Mouse (Mus musculus) heart, postnatal 14 days (tissue): ENCODE data around the gene Heatr6. TPM values are rescaled to one million over a fixed set of nuclear protein-coding genes. Genes with fewer than 3 reads are reported as not detected.
A peak's percentile ranks its signal among the peaks of the same experiment; 100 is the strongest.

Source experiments
- DNase-seq, 2 experiments: peaks; one replicate each; pipeline ENCODE4 v3.0.0; 2021 to 2022
- intact Hi-C: fragments of 180-260 bp; cut with DNase I; formaldehyde crosslinking; loops from one replicate; pipeline ENCODE4 v1.15.1; 2025
- total RNA-seq, 2 experiments: library from RNA; stranded (reverse); gene quantifications; 2 replicates each; pipeline ENCODE4 v1.2.3; 2021

Heatr6 gene
- total RNA-seq, 2 experiments from 2014 or later, result 6.1 to 7.7 TPM

DNA sequence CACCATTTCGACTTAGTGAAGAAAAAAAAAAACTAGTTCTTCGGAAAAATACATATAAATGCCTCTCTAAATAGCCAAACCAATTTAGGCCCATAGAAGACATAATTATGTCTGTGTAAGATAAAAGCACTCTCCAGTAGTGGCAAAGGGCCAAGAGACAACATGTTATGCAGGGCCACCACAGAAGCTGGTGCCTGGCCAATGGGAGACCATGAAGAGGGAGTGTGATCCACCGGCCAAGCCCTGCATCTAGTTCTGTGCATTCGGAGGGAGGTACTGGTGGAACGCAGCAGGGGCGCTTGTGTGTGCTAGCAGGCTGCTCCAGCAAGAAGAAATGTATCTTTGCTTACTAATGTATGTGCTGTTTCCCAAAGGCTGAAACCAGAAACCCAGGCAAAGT, 42.6 kb downstream of the Heatr6 start:
- no peak for DNase-seq
- intact Hi-C loops, result no loop called here

DNA sequence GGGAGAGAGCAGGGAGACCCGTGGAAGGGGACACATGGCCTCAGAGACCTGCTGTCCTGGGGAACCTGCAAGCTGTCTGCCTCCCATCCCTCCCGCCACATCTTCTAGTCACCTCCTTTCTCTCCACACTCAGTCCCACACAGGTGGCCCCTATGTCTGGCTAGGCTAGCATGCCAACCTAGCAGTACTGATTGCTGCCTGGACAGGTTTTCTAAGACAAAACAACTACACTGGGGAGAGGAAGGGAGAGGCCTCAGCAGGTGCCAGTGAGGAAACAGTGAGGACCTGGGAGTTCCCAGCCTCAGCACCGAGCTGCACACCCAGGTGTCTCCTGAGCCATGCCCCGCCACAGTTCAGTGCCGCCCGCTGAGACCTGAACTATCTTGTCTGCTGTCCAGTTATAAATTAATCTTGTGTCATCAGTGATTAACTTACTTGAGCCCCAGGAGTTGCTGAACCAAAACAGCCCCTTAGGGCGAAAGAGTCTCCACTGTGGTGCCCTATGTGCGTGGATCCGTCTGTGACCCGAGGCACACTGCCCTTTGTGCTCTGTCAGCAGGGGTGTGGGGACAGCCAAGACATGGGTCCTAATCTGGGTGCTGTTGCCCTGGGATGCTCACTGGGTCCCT, 43.6 kb downstream of the Heatr6 start:
- no peak for DNase-seq
- intact Hi-C loops, result no loop called here

DNA sequence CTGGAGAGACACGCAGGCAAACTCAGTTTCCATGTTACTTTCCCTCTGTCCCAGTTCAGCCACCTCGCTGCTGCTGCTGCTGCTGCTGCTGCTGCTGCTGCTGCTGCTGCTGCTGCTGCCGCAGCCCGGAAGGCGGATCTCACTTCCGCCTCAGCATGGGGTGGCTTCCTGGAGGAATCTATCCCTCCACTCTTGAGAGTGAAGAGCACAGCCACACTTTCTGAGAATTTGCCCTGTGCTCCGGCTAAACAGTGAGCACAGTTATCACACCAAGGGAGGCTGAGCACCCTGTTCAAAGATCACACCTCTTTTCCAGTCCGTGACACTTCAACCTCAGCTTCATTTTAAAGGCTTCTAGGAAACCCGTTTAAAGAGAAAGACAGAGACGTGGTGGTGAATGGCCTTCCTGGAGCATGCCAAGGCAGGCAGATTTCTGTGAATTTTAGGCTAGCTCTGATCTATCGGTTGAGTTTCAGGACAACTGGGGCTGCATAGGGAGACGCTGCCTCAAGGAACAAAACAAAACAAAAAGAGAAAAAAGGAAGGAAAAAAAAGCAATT, 46.5 kb downstream of the Heatr6 start:
- intact Hi-C loops, result loop anchor here (5.0 kb wide), 1 partner anchor 137 kb away; no protein-coding TSS in a partner anchor
- no peak for DNase-seq

- DNase-seq, result peak in 1 of 2 experiments; percentile 43
- intact Hi-C loops, result loop anchor here (5.0 kb wide), 1 partner anchor 135 kb away; no protein-coding TSS in a partner anchor
Measured at GRCm38 (mm10) chr11:83802166-83802565, 48.7 kb downstream of the Heatr6 start.

DNA sequence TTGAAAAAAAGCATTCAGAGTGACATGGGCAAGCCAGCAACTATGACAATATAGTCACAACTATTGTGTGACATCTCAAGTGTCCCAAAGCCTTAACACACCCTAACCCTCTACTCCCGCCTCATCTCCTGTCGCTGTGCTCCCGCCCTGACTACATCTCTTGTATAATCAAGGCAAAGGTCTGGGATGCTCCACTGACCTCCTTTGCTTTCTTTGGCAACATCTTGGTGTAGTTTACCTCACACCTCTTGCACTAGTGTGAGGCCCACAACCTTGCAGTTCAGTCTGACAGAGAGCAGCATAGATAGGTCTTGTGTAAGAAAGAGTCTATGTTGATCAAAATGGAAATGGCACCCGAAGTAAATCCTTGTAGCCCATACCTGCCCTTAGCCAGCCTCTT, 49.1 kb downstream of the Heatr6 start:
- intact Hi-C loops, result loop anchor here (5.0 kb wide), 1 partner anchor 135 kb away; no protein-coding TSS in a partner anchor
- no peak for DNase-seq

GRCm38 (mm10) chr11:83810441-83810840, 56.9 kb downstream of the Heatr6 start:
- intact Hi-C loops, result no loop called here
- DNase-seq, result no peak

GRCm38 (mm10) chr11:83815191-83815590, 61.7 kb downstream of the Heatr6 start:
- DNase-seq, result no peak
- intact Hi-C loops, result loop anchor here (5.0 kb wide), 1 partner anchor 122 kb away; no protein-coding TSS in a partner anchor

GRCm38 (mm10) chr11:83815628-83816027, 62.1 kb downstream of the Heatr6 start:
- intact Hi-C loops, result loop anchor here (5.0 kb wide), 1 partner anchor 122 kb away; no protein-coding TSS in a partner anchor
- peak; percentile 48 to 56 for DNase-seq

DNA sequence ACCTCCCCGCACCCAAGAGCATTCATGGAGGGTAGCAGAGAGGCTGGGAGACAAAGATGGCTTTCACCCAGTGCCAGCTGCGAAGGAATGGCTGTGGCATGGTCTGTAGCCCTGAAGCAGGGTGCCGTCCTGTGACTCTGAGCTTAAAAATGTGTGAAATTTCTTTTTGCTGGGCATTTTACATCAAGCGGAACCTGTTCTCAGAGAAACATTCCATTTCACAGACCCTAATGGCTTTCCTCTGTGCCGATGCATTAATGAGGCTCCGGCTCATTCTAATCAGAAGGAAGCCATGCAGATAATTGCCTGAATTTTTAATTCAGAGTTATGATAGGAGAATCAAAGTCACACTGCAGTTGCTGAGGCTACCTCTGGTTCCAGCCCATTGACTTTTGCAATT, 63.6 kb downstream of the Heatr6 start:
- intact Hi-C loops, result loop anchor here (5.0 kb wide), 1 partner anchor 120 kb away; no protein-coding TSS in a partner anchor
- no peak for DNase-seq

DNA sequence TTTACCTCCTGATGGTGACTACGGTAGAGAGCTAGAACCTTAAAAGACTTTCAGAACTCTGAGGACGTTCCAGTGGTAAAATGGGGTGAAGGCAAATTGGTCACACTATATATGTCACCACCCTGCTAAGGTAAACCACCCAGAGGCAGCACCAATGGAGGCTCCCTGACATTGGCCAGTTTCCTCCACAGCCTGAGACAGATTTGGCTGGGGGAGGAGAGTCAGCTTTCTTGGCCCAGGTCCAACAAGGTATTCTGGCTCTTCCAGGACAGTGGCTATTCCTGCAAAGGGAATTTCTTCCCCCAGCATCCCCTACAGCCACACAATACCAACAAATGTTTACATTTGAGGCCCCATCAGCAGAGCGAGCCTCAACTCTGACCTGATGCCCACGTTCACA, 64.5 kb downstream of the Heatr6 start:
- intact Hi-C loops, result loop anchor here (5.0 kb wide), 1 partner anchor 119 kb away; no protein-coding TSS in a partner anchor
- no peak for DNase-seq

DNA sequence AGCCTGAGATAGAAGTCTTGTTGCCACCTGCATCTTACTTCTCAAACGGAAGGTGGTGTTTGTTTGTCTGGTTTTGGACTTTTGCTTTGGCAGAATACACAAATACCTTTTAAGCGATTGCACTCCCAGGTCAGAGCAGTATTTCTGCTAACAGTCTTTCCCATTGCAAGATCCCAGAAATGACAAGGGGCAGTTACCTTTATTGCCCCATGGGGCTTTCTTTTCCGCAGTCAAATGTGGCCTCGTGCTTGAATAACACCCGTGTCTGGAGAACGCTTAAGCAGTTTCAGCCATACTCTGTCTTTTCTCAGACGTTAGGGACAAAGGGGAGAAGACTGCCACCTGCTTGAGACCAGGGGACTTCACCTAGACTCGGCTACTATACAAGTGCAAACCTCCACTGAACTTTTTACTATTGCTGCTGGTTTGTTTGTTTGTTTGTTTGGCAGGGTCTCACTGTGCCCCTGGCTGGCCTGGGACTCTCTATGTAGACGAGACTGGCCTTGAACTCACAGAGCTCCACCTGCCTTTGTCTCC, 65.2 kb downstream of the Heatr6 start:
- DNase-seq, result no peak
- intact Hi-C loops, result loop anchor here (5.0 kb wide), 1 partner anchor 119 kb away; no protein-coding TSS in a partner anchor

- DNase-seq, result no peak
- intact Hi-C loops, result loop anchor here (5.0 kb wide), 1 partner anchor 117 kb away; no protein-coding TSS in a partner anchor
Measured at GRCm38 (mm10) chr11:83819806-83820483, 66.4 kb downstream of the Heatr6 start.

DNA sequence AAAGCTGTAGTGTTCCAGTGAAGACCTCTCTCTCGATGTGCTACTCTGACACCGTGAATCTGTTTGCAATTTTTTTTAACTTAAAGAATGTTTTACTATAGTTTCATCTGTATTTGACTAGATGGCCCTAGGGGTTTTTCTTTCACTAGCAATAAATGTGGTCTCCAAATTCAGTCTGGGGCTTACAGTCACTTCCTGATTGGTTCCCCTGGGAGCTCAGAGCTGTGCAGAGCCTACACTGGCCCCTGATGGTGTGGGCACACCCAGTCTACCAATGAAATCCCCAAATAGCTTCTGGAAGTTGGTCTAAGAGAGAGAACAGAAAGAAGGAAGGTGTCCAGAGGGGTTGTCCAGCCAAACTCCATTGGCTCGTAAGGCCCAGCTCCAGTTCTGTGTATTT, 72.6 kb downstream of the Heatr6 start:
- no peak for DNase-seq
- intact Hi-C loops, result no loop called here

- intact Hi-C loops, result no loop called here
- DNase-seq, result no peak
Measured at GRCm38 (mm10) chr11:83828553-83829142, 75.2 kb downstream of the Heatr6 start.

GRCm38 (mm10) chr11:83832389-83832788, 78.9 kb downstream of the Heatr6 start:
- DNase-seq, result peak; percentile 30
- intact Hi-C loops, result no loop called here

Other genes with a start within 250 kb of the Heatr6 start
- not detected for gene Heatr9, start 231.5 kb upstream of the Heatr6 start, total RNA-seq
- gene Ccl5, start 223.2 kb upstream of the Heatr6 start, total RNA-seq, result under 1 TPM in 1 of 2 experiments, not detected in 1; 0.93 TPM
- 1 to 10 TPM; 7.9 to 8.9 TPM for gene Ccl9, start 175.1 kb upstream of the Heatr6 start, total RNA-seq
- 10 to 100 TPM in 1 of 2 experiments, 1 to 10 TPM in 1; 9.9 to 12.8 TPM for gene Ccl6, start 160.6 kb upstream of the Heatr6 start, total RNA-seq
- gene Rpl9-ps1, start 108.1 kb upstream of the Heatr6 start, total RNA-seq, result not detected
- gene Ccl3, start 104.3 kb upstream of the Heatr6 start, total RNA-seq, result not detected
- gene Ccl4, start 91.1 kb upstream of the Heatr6 start, total RNA-seq, result not detected
- gene Wfdc17, start 49.7 kb upstream of the Heatr6 start, total RNA-seq, result 1 to 10 TPM; 2.2 to 3.1 TPM
- not detected for gene Wfdc18, start 44.7 kb upstream of the Heatr6 start, total RNA-seq
- under 1 TPM; 0.76 to 0.80 TPM for gene Wfdc21, start 6.8 kb upstream of the Heatr6 start, total RNA-seq
- not detected for gene Hnf1b, start 96.4 kb downstream of the Heatr6 start, total RNA-seq
- gene Ddx52, start 188.4 kb downstream of the Heatr6 start, total RNA-seq, result 10 to 100 TPM; 10.1 TPM
- gene Synrg, start 210.7 kb downstream of the Heatr6 start, total RNA-seq, result 10 to 100 TPM; 24.4 to 25.0 TPM